Mouse (Mus musculus): ENCODE measurements around the gene Kdm8.

The Kdm8 gene

DNA sequence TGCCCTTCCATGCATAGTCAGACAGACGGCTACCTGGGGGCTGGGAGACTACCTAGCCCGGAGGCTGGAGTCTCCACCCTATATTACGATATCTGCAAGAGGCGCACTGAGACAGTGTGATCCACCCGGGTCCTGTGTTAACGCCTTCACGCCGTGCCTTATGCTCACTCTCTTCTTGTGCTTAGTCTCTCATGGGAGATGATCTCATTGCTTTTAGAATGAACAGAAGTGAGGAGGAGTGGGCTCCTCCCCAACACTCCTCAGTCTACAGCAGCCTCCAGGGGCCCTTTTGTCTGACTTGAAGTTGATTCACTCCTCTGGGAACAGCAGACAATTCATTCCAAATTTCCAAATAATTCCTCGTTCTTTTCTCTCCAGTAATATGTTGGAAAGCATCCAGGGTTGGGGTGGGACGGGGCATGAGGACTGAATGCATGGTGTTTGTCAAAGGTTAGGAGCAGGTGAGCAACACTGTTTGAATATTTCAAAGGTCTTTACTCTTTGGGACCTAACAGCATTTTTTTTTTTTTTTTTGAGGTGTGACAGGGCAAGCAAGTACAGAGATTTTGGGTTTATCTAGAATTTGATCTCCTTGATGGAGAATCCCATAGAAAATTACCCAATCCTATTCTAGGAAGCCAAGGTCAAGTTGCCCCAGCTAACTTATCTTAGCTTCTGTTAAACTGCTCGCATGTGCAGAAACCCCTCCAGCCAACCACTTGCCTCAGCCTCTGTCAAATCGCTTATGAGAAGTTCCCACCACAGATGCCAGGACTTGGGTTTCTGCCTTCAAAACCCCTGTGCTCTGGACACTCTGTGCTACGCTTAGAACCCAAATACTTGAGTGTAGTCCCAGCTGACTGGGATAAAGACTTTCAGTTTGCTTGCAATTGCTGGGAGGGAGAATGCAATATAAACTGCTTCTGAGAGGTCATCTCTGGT is 55.7 kb downstream of the Kdm8 start:
- DNase-seq (ENCODE audit: low read depth, low spot score) = peak; percentile 65

DNA sequence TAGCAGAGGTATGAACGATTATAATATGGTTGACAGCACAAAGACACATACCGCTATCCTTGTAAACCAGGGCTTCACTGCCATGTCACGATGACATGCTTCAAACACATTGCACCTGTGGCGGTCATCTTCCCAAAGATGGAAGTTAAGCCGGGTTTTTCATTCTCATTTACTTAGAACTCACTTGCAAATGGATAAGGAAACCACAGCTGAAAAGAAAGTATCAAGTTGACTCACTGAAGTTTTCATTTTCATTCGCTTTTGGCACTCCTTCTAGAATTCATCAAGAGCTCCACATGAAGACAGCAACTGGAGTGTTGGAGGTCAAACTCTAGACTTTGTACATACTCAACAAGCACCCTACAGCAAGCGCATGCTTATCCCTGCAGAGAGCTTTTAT is 56.4 kb downstream of the Kdm8 start:
- DNase-seq (ENCODE audit: low read depth, low spot score) = no peak

DNA sequence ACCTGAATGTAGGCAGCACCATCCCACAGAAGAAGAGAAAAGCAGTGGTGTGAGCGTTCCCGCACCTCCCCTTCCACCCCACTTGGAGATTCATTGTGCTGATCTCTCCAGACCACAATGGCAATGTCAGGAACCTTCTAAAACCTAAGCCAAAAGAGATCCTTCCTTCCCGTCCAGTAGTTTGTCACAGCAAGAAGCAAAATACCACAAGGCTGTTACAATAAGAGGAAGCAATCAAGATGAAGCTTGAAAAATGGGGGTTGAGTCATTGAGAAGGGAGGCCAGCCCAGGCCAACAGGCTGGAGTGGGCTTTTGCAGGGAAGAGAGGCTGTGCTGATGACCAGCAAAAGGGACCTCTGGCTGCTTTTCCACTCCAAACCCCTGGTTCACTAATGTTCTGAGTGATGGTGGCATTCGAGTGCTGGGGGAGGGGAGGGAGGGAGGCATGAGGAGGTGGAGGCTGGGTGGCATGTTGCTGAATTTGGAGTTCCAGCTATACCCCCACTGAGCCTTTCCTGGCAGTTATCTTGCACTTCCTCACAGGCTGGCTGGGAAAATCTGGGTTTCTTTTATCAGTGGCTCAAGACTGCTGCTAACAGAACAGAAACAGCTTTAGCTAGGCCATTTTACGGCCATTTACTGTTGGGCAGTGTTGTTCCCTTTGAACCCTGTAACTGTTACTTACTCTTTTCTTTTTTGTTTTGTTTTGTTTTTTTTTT is 59.1 kb downstream of the Kdm8 start:
- DNase-seq (ENCODE audit: low read depth, low spot score) = no peak

DNA sequence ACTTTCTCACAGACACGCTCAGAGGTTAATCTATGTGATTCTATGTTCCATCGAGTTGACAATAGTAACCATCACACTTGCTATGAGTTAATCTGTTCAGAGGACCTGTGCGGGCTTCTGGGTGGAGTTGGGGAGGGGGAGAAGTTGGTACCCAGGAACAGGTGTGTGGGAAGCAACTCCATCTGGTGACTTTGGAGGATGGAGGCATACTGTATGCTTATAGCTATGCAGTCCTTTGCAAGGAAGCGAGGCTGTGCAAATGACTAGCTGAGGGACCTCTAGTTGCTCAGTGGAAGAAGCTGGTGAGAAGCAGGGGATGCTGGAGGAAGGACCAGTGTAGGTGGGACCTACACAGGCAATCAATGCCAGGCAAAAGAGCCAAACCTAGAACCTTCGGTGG is 60.1 kb downstream of the Kdm8 start:
- no peak for DNase-seq (ENCODE audit: low read depth, low spot score)

DNA sequence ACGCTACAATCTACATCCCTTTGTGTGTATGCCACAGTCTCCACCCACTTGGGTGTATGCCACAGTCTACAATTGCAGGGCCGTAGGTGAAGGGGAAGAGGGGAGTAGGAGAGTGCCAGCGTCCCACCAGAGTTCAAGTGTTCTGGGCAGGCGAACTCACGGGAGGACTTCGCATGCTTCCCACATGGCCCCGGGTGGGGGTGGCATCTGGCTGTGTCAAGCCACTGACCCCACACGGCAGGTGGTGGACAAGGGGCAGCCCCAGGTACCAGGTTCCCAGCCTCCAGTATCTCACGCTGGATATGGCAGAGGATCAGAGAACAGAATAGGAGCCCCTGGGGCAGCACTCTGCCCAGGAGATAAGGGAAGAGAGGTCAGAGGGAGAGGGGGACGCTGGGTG is 61.1 kb downstream of the Kdm8 start:
- no peak for DNase-seq (ENCODE audit: low read depth, low spot score)

DNA sequence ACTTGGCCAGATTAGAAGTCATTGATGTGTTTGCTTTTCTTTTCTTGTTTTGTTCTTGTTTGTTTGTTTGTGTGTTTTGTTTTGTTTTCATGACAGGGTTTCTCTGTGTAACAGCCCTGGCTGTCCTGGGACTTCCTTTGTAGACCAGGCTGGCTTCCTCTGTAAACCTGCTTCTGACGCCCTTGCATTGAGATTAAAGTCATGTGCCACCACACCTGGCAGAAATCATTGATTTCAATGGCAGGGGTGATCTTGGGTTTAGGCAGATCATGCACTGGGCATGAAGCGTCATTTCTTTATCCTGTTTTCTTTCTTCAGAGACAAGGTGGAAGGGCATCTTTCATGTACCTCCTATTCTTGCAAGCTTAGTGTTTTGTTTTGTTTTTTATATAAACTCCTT is 62.8 kb downstream of the Kdm8 start:
- DNase-seq (ENCODE audit: low read depth, low spot score) = no peak

DNA sequence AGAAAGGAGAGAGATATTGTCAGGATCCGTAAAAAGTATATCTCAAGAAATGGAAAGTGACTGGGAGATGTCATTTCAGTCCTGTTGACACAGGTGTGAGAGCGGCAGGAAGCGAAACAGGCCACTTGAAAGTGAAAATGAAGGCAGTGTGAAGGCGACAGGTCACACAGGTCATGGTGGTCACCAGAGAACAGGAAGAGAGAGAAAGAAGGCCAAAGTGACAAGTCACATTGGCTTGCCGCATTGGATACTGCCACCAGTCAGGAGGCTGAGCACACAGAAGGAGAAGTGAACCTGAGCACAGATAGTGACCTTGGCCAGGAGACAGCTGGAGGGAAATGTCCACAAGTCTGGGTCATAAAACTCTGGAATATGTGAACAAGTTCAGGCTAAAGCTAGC is 67.0 kb downstream of the Kdm8 start:
- DNase-seq (ENCODE audit: low read depth, low spot score) = no peak

DNA sequence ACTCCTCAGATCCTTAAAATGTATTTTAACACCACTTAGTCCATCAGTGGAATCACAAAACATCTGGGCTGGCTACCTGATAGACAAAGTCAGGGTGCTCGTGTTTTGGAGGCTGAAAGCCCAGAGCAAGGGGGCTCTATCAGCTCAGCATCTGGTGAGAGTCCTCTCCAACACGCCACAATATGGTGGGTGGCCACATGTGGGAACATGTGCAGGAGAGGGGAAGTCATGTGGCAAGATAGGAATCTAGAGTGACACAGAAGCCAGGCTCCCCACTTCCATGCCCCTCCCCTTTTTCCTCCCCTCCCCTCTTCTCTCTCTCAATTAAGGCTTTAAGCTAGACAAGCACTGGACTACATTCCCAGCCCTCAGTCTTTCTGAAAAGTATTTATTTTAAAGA is 67.4 kb downstream of the Kdm8 start:
- DNase-seq (ENCODE audit: low read depth, low spot score) = no peak
